Mouse (Mus musculus): ENCODE results near the gene Lrrfip1.

The Lrrfip1 gene

GRCm38 (mm10) chr1:90998268-90998890, at the start of gene Lrrfip1:
Lrrfip1 (plus strand) TSS chr1:90998737.
- DNase-seq: no peak

DNA sequence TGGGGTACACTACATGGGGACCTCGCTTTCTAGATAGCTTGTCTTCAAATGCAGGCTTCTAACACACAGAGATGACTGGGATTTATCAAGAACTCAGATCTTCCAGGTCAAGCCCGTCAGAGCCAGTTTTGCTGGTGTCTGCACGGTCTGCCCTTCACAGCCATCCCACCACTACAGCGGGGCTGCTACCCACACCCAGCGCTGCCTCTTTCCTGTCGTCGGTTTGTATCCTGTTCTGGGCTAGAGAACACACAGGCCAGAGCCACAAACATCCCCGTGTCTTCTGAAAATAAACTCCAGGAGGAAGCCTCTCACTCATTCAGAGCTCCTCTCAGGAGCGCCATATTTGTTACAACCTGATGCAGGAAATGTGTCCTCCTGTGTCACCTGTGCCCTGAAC, 49.2 kb upstream of the Lrrfip1 start:
- DNase-seq: no peak

- DNase-seq: no peak
Observed at GRCm38 (mm10) chr1:90951670-90952069, 46.9 kb upstream of the Lrrfip1 start.

DNA sequence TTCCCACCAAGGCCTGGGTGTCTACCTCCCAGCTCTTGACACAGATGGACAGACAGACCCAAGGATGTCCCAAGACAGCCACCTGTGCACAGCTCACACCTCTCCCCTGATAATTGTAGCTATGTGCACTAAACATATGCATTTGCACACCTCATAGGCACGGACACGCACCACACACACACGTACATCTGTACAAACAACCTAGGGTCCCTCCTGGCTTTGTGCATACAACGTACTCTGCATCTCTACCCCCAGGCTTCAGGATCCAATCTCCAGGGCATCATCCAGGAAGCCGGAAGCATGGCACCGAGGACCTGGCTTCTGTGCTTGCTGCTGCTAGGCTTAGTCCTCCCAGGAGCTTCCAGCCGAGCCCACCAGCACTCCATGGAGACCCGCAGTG, 45.7 kb upstream of the Lrrfip1 start, which contains the start of gene Prlh:
Gene Prlh (plus strand): TSS at position 301 of the 400 bp plus-strand sequence.
- no peak for DNase-seq

DNA sequence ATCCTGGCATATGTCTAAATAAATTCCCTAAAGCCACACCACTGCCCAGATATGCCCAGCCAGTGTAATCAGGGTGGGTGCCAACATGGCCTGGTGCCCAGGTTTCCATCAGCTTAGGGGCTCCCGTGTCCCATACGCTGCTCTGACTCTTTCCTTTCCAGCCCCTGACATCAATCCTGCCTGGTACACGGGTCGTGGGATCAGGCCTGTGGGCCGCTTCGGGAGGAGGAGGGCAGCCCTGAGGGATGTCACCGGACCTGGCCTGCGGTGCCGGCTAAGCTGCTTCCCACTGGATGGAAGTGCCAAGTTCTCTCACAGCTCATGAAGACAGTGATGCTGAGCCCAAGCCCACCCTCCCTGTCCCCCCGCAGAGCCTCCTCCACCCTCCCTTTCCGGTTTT, 44.8 kb upstream of the Lrrfip1 start:
- DNase-seq: no peak

- peak; percentile 53 for DNase-seq
Observed at GRCm38 (mm10) chr1:90956245-90957096, 42.1 kb upstream of the Lrrfip1 start.

DNA sequence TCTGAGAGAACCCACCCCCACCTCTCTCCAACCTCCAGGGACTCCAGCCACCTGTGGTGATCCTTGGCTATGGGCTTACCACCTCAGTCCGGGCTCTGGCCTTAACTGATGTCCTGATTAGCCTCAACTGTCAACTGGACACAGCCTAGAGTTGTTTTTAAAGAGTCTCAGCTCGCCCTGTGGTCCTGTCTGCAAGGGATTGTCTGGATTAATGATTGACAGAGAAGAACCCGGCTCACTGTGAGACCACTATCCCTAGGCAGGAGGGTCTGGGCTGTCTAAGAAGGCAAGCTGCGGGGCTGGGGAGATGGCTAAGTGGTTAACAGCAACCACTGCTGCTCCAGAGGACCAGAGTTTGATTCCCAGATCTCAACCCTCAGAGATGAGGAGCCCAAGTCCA, 36.0 kb upstream of the Lrrfip1 start:
- no peak for DNase-seq

GRCm38 (mm10) chr1:90962994-90963393, 35.5 kb upstream of the Lrrfip1 start:
- DNase-seq: no peak

- DNase-seq: no peak
Observed at GRCm38 (mm10) chr1:90967583-90967982, 31.0 kb upstream of the Lrrfip1 start.

DNA sequence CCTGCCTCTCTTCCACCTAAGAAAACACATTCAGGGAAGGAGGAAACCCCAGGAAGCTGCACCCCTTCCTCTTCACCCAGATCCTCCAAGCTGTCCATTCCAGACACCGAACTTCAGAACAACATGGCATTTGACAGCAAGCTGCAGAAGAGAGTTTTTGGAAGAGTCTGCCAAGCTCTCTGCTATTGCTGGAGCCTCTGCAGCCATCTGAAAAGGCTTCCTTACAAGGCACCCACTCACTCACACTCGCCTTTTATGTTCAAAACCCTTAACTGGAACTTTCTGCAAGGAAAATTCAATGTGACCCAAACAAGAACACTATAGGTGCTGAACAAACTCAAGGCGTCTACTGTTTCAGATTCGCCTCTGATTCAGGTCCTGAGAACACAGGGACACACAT, 29.9 kb upstream of the Lrrfip1 start:
- no peak for DNase-seq

DNA sequence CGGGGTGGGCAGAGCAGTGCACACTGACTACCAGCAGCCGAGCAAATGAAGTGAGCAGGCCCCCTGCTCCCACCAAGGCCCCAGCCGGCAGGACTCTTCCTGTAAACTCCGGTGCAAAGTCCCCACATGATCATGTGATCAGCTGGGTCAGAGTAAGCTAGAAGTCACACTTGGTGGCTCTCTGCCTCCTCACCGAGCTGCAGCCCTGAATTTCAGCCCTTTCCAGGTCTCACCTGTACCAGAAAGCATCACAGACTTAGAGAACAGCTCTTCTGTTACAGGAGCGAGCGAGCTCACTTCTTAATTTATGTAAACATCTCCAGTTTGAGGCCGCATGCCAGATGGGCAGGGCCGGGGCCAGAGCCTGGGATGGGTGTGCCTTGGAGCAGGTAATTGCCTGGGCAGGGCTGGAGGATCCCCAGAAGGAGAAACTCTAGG, 29.2 kb upstream of the Lrrfip1 start, which contains the start of gene Rab17:
Gene Rab17 (minus strand): TSS at position 315 of the 438 bp plus-strand sequence.
- no peak for DNase-seq

DNA sequence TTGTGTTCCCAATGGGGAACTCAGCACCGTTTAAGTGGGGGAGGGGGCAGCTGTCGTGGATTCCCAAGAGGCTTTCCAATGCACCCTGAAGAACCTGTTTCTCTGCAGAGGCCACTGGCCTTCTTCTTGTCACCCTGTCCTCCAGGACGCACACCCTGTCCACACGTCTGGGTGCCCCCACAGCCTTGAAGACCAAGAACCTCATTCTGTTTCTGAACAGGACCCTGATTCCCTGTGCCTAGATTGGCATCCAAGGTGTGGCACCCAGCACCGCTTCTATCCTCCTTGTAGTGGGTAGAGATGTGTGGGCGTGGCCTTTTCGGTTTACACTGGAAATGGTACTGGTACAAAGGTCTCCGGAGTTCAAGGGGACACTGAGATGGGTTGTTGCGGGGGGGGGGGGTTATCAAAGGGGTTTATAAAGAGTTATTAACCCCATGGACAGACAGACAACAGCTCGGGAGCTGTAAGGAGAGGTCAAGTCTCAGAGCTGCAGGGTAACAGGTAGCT, 28.6 kb upstream of the Lrrfip1 start:
- no peak for DNase-seq

DNA sequence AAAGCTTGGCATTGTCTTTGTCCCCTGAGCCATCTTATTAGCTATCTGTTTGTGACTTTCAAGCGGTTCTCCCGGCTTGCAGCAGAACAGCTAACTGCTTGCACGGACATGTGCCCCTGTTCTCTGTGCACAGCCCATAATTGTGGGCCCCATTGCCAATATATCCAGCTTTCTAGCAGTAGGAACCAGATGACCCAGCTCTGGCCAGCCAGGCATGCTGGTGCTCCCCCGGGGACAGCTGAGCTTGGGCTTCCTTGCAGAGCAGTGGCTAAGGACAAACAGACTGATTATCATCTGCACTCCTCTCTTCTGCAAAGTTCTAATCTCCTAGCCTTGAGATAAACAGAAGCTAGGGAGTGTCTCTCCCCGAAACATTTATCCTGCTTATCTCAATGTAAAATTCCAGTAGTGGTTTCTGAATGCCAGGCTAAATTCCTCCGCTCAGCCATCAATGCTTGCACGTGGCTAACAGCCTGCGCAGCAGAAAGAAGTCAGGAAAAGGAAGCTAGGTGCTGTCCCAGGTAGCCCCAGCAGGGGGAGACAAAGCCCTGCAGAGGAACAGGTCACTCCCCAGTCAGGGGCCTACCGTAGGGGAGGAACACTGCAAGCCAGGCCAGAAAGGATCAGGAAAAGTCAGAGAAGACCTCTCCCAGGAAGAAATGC, 25.5 kb upstream of the Lrrfip1 start:
- DNase-seq: peak; percentile 87

DNA sequence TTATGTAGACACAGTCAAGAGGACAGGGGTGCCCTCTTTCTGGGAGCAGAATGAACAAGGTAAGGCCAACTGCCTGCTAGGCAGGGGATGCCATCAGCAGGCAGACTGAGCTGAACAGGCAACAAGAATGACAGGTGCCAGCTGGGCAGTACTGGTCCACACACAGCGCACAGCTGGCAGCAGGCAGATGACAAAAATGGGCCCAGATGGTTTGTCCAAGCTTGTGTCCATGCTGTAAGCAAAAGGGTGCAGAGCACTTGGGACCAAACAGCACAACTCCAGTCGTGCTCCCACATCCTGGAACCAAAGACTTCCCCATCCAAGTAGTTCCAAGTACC, 25.0 kb upstream of the Lrrfip1 start:
- no peak for DNase-seq

- no peak for DNase-seq
Observed at GRCm38 (mm10) chr1:90974906-90975649, 23.5 kb upstream of the Lrrfip1 start.

GRCm38 (mm10) chr1:90975960-90976359, 22.6 kb upstream of the Lrrfip1 start:
- DNase-seq: no peak

GRCm38 (mm10) chr1:90980638-90981330, 17.8 kb upstream of the Lrrfip1 start:
- DNase-seq: no peak

DNA sequence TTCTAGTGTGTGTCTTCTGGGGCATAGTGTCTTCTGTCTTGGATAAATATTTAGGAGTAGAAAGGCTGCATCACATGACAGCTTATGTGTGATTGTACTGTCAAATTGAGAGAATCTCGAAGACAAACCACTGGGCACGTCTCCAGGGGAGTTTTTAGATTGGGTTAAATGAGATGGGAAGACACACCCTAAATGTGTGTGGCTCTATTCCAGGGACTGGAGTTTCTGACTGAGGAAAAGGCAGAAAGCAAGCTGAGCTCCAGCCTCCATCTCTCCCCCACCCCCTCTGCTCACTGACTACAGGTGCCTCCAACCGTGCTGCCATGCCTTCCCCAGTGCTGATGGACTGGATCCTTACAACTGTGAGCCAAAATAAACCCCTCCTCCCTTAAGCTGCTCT, 17.2 kb upstream of the Lrrfip1 start:
- DNase-seq: no peak

DNA sequence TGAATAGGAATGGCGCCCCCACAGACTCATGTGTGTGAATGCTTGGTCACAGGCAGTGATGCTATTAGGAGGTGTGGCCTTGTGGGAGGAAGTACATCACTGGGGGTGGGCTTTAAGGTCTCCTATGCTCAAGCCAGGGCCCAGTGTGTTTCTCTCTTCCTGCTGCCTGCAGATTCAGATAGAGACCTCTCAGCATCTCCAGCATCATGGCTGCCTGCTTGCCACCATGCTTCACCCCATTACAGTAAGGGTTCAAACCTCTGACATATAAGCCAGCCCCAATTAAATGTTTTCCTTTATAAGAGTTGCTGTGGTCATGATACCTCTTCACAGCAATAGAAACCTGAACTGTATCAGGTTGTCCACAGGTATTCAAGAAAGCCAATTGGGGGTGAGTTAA, 2.6 kb upstream of the Lrrfip1 start:
- no peak for DNase-seq

DNA sequence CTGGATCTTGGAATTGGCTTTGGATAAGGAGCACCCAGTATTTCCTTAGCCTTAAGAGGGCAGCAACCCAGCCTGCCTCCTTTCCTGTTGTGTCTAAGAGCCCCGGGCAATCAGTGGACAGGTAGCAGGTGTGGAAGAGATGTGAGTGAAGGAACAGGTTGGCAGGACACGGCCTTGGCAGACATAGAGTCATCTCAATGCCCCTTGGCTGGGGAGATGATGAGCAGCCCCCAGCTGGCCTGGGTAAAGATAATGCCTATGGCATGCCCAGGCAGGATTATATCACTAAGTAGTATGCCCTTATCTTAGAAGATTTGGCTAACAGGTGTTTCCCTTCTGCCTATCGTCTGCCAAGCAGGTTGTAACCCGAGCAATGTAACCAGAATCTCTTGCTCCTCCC, 1.4 kb upstream of the Lrrfip1 start:
- DNase-seq: no peak

- DNase-seq: no peak
Observed at GRCm38 (mm10) chr1:90997641-90998040, 896 bp upstream of the Lrrfip1 start.
